Mouse (Mus musculus) gastrocnemius, postnatal 10 days (tissue): ENCODE data around the gene Cep112. TPM values are rescaled to one million over a fixed set of nuclear protein-coding genes. Genes with fewer than 3 reads are reported as not detected.
A peak's percentile ranks its signal among the peaks of the same experiment; 100 is the strongest.

Experiments used
- DNase-seq: peaks from one replicate; pipeline ENCODE4 v3.0.0; 2021; ENCODE audit warnings: mixed read lengths
- total RNA-seq, 2 experiments: library from RNA; stranded (reverse); gene quantifications; 2 replicates each; pipeline ENCODE4 v1.2.3; 2021

The Cep112 gene
- total RNA-seq, 2 experiments from 2014 or later, result 8.6 to 10.7 TPM

GRCm38 (mm10) chr11:108605301-108605700 lies 180.3 kb downstream of the Cep112 start:
- no peak for DNase-seq

DNA sequence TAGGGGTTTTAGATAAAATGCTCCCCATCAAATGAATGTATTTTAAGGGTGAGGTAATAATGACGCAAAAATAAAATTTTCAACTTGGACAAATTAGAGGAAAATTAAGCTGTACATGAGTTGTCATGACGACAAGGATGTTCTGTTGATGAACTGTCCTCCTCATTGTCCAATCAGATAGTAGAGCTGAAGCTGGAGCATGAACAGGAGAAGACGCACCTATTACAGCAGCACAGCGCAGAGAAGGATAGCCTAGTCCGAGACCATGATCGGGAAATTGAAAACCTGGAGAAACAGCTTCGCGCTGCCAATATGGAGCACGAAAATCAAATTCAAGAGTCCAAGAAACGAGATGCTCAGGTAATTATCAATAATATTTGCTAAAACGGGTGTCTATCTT lies 181.0 kb downstream of the Cep112 start:
- no peak for DNase-seq

- DNase-seq, result no peak
These were observed 181.8 kb downstream of the Cep112 start for GRCm38 (mm10) chr11:108606836-108607235.

- DNase-seq, result no peak
These were observed 195.8 kb downstream of the Cep112 start for GRCm38 (mm10) chr11:108620628-108621433.

DNA sequence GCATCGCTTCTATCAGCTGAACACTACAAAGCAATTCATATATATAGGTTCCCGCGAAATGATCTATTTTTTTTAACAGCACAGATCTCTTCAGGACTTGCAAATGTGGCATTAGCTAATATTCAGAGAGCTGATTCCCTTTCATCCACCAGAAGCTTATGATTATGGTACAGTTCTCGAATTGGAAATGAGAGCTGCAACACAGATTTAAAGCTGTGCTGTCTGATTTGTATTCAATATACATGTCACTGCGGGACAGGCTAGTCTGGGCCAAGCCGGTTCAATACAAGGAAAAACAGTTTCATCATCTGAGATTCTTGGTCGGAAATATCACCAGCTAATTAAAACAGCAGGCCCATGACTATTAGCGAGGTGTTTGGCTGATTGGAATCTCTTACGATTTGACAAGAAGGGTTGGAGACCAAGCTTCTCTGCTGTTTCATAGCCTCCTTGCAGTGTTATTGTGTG lies 196.5 kb downstream of the Cep112 start:
- DNase-seq, result no peak

- no peak for DNase-seq
These were observed 200.7 kb downstream of the Cep112 start for GRCm38 (mm10) chr11:108625546-108626232.

DNA sequence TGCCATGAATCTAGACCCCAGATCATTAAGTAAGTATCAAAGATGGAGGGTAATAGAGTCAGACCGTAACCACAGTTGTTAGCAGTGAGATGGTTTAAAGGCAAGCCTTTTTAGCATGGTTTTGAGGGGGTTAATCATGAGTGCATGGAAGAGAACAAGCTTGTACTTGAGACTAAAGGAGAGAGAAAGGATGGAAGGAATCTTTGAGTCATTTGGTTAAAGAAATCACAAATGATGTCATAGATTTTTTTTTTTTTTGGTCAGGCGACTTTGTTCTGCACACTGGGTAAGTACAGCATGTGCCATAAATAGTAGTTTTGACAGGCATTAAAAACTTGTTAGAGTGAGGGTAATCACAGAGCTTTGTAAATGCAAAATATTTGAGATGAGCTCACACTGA lies 212.8 kb downstream of the Cep112 start:
- no peak for DNase-seq

DNA sequence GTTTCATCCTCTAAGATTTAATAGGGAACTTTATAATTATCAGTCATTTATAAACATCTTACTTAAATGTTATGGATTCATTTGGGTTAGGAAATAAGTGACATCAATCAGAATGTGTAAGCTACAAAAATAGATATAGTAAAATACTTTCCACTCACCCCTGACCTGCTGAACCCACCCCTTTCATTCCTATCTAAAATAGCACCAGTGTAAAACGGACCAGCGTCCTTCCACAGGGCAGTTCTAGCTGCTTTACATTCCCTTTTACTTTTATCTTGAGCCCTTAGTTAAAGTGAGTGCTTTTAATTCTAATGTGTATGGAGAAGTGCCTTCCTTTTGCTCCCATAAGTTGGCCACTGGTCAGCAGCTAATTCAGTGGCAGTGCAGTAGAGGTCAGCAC lies 230.6 kb downstream of the Cep112 start:
- no peak for DNase-seq

DNA sequence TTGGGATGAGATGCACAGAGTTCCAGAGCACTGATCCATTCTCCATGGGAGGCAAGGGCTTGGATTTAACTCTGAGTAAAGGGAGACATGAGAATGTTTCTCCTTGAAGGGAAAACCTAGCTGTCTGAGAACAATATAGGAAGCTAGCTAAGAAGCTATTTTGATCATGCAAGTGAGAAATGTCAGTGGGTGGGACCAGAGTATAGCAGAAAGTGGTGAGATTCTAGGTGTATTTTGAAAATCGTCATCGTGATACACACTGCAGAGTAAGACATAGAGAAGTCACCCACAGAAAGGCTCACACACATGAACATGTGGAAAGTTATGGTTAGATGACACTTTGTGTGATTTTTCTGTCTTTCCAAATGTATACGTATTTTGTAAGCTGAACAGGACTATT lies 257.0 kb downstream of the Cep112 start:
- no peak for DNase-seq

DNA sequence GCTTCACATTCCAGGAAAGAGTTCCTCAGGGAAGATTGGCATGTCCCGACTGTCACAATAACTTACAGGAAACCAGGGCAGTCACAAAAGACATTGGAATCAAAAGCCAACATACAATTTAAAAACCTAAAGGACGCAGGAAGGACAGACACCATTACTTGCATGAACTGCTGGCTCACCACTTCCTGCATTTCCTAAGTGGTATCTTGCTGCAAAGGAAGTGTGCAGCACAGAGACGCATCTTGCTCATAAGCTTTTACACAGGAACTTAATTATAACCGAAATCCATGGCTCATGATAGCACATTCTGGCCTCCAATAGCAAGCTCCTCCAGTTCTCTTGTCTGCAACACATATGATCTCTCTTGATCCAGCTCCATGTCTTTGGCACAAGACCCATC lies 271.6 kb downstream of the Cep112 start:
- DNase-seq, result no peak

DNA sequence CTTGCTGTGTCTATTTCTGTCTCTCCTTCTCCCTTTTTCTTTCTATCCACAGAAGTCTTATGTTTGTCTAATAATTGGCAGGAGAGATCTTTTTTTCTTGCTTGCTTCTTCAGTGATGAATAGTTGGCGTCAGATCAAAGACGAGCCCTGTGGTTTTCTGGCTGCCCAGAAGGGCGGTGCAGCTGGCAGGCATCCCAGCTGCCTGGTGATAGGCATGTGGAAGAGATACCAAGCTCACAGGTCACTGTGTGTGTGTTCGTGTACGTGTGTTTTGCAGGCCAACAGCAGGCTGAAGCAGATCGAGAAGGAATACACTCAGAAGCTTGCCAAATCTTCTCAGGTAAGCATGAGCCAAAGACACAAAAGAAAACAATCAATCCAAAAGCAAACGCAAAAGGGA lies 327.3 kb downstream of the Cep112 start:
- peak; percentile 64 for DNase-seq

DNA sequence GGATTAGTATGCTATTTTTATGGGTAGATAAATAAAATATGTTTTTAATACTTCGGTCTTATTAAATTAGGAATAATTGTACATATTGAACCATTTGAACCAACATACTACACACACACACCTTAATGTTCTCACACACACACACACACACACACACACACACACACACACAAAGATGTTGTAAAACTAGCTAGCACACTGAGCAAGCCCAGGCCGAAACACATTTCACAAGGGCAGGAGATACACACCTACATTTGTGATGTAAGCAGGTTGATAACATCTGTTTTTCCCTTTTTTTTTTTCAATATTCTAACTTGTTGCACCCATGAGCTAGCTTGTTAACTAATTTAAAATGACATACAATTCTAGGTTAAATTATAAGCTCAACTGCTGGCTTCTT lies 327.8 kb downstream of the Cep112 start:
- no peak for DNase-seq

GRCm38 (mm10) chr11:108753361-108754240 lies 328.6 kb downstream of the Cep112 start:
- no peak for DNase-seq

DNA sequence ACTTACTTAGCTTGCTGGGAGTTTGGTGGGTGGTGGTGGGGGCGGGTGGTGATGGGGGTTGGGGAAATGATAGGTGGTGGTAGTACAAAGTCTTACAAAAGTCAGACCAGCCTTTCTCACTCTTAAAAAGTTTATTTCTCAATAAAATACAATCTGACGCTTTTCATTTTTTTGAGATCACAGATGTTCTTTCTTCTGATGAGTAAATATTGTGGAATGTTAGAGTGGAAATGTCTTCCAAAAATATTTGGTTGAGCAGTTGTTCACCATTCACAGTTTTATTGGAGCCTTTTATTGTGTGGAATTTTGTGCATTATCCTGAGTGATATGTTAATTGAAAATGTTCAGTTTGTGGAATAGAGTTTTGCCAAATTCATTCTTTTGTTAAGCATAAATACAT lies 332.2 kb downstream of the Cep112 start:
- no peak for DNase-seq

GRCm38 (mm10) chr11:108757626-108758430 lies 332.8 kb downstream of the Cep112 start:
- DNase-seq, result no peak

DNA sequence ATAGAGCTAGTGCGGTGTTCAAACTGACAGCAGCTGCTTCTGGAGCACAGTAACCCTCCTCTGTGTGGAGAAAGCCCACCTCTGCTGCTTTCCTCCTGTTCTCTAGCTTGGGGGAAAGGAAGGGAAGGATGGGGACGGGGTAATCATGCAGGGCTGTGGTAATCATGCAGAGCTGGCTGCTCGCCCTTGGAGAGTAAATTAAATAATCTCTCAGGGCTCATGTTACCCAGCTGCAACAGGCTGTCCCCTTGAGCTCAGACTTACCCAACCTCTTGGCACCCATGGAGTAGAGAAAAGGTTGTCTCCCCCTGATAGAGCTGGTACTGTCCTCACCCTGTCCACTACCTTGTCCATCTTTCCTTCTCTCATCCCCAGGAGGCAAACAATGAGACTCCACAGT lies 345.1 kb downstream of the Cep112 start:
- DNase-seq, result no peak

DNA sequence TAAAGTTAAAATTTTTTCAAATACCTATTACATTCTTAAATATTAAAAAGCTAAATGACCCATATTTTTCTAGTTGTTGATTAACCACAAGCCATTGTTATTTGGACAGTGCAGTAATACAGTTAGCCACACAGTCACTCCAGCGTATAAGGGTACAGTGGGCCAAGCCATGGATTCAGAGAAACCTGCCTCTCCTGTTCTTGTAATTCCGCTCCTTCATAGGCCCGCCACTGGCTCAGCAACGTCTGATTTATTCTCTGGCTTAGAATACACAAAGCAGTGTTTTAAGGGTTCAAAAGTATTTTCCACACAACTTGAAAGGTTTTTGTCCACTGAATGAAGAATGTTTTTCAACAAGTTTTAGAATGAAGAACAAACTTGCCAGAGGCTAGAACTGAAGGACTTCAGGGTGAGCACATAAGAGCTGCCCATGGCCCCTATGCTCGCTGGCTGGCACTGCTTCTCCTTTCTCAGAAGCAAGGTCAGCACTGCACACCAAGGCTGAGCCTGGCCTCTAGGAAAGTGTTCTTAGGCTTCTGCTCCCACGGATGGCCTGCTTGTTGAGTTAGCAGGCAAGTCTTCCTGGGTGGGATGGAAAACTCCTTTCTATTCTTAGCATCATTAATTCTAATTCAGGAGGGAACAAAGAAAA lies 349.2 kb downstream of the Cep112 start:
- no peak for DNase-seq

- no peak for DNase-seq
These were observed 352.2 kb downstream of the Cep112 start for GRCm38 (mm10) chr11:108777158-108777557.

- DNase-seq, result no peak
These were observed 355.6 kb downstream of the Cep112 start for GRCm38 (mm10) chr11:108780271-108781250.

DNA sequence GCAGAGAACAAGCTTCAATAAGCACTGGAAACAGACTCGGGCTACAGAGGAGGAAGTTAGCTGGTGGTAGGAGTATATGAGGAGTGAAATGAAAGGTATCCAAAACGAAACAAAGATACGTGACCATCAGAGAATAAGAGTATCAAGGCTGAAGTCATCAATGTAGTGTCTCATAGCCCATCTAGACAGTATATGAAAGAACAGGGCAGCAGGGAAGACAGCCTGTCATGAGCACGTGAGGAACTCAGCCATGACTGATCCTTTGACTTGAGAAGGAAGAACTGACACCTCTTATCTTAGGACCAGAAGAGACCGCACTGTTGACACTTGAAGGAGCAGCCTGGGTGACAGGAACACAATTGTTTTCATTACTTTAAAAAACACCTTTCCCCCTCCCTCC lies 373.4 kb downstream of the Cep112 start:
- no peak for DNase-seq
